In genomic region chr13:94190386-94190785, GRCm38 (mm10) we compare ENCODE assay signal across 31 mouse cellular contexts.
DNase-seq lines count a peak whose midpoint lies in the region; ATAC-seq and TF ChIP-seq lines count a peak whose summit lies in the region.
"Had no signal": no experiment of that assay in that cellular context is flagged by ENCODE, and none has a peak within 500 bp of the region (broad histone marks: within the 10 kb centered on the region; RNA-seq: fewer than 3 reads in every experiment).

No protein-coding gene starts in this region.

- no peak for DNase-seq in embryonic facial prominence, embryonic 10.5 days (ENCODE audit: low spot score)
- no peak for DNase-seq in liver, postnatal 0 days
- DNase-seq in B cell, adult 2 months, result no peak
- no peak for DNase-seq in adrenal gland, postnatal 10 days
- DNase-seq: adrenal gland, postnatal 14 days; cerebellum, adult 11 months; cerebellum, postnatal 10 days; gastrocnemius, postnatal 14 days; heart, adult 11 months; heart, postnatal 10 days; kidney, adult 9 months; kidney, postnatal 25 days; layer of hippocampus, postnatal 36 days; lung, adult 2 months; thymus, adult 18-20 months had no signal

- ATAC-seq in embryonic facial prominence, embryonic 15.5 days (ENCODE audit: insufficient number of reproducible peaks, low FRiP score, low TSS enrichment, low read depth), result no peak
- peak; percentile 74 for ATAC-seq in intestine, embryonic 15.5 days
- no peak for ATAC-seq in liver, postnatal 0 days
- ATAC-seq: activated CD4-positive, CD25-positive, alpha-beta regulatory T cell, adult 4 months; forebrain, embryonic 14.5 days; liver, embryonic 12.5 days; midbrain, embryonic 15.5 days had no signal

- peaks cover 12% of the 10 kb centered on the region for H3K79me3 ChIP-seq in C2C12 (ENCODE audit: low read depth)

- H3K4me1 ChIP-seq in embryonic facial prominence, embryonic 15.5 days, result 0 out of 2 replicates have a peak, but pooled peaks cover 13% of the 10 kb centered on the region
- peaks cover 28% of the 10 kb centered on the region for H3K4me1 ChIP-seq in embryonic facial prominence, embryonic 10.5 days
- peaks cover 9% of the 10 kb centered on the region; the same call in 1 of the 2 replicates for H3K4me1 ChIP-seq in intestine, embryonic 15.5 days (replicated peaks)
- peaks cover 36% of the 10 kb centered on the region for H3K4me1 ChIP-seq in small intestine, adult 2 months (ENCODE audit: control insufficient read depth, insufficient read depth, insufficient read length, low read length)
- H3K4me1 ChIP-seq in liver, postnatal 0 days (ENCODE audit: insufficient read depth), result no peaks in the 10 kb centered on the region
- H3K4me1 ChIP-seq: liver, embryonic 12.5 days had no signal

- H3K4me3 ChIP-seq in embryonic facial prominence, embryonic 15.5 days (replicated peaks), result no peak overlapping the region
- no peak overlapping the region for H3K4me3 ChIP-seq in embryonic facial prominence, embryonic 10.5 days
- no peak overlapping the region for H3K4me3 ChIP-seq in C2C12 (ENCODE audit: insufficient read depth, poor library complexity, severe bottlenecking)
- no peak overlapping the region for H3K4me3 ChIP-seq in intestine, embryonic 15.5 days (replicated peaks)
- no peak overlapping the region for H3K4me3 ChIP-seq in small intestine, adult 2 months (ENCODE audit: low read depth, low read length)
- H3K4me3 ChIP-seq in liver, postnatal 0 days (ENCODE audit: low read depth, low read length), result no peak overlapping the region
- H3K4me3 ChIP-seq: embryonic facial prominence, embryonic 12.5 days; erythroblast, embryonic 14.5 days; heart, embryonic 12.5 days; hindbrain, embryonic 10.5 days; limb, embryonic 13.5 days; liver, embryonic 12.5 days; midbrain, embryonic 15.5 days; neural tube, embryonic 13.5 days had no signal

- no peaks in the 10 kb centered on the region for H3K9me3 ChIP-seq in embryonic facial prominence, embryonic 15.5 days (replicated peaks)
- no peaks in the 10 kb centered on the region for H3K9me3 ChIP-seq in embryonic facial prominence, embryonic 10.5 days
- no peaks in the 10 kb centered on the region for H3K9me3 ChIP-seq in intestine, embryonic 15.5 days
- no peaks in the 10 kb centered on the region for H3K9me3 ChIP-seq in liver, postnatal 0 days (ENCODE audit: low read length)
- H3K9me3 ChIP-seq: embryonic facial prominence, embryonic 12.5 days; G1E; heart, embryonic 12.5 days; hindbrain, embryonic 10.5 days; limb, embryonic 13.5 days; liver, embryonic 12.5 days; midbrain, embryonic 15.5 days; neural tube, embryonic 13.5 days had no signal

- no peak overlapping the region for H3ac ChIP-seq in C2C12 (ENCODE audit: control insufficient read depth, insufficient read length, low read depth)

- H3K4me2 ChIP-seq in embryonic facial prominence, embryonic 15.5 days (replicated peaks), result no peak overlapping the region
- H3K4me2 ChIP-seq in intestine, embryonic 15.5 days (replicated peaks), result no peak overlapping the region
- no peak overlapping the region for H3K4me2 ChIP-seq in liver, postnatal 0 days (ENCODE audit: low read depth, low read length)
- H3K4me2 ChIP-seq: embryonic facial prominence, embryonic 12.5 days; heart, embryonic 12.5 days; limb, embryonic 13.5 days; liver, embryonic 12.5 days; midbrain, embryonic 15.5 days; neural tube, embryonic 13.5 days had no signal

- TF ChIP-seq POLR2A in small intestine, adult 2 months (IDR thresholded peaks at IDR 0.05; ENCODE audit: low read depth, low read length), result no peak

- H3K9ac ChIP-seq in embryonic facial prominence, embryonic 15.5 days, result no peak overlapping the region
- H3K9ac ChIP-seq in intestine, embryonic 15.5 days, result no peak overlapping the region
- no peak overlapping the region for H3K9ac ChIP-seq in liver, postnatal 0 days (replicated peaks)
- H3K9ac ChIP-seq: embryonic facial prominence, embryonic 12.5 days; heart, embryonic 12.5 days; limb, embryonic 13.5 days; liver, embryonic 12.5 days; midbrain, embryonic 15.5 days; neural tube, embryonic 13.5 days had no signal

- peaks cover 18% of the 10 kb centered on the region for H3K36me3 ChIP-seq in embryonic facial prominence, embryonic 15.5 days
- peaks cover 33% of the 10 kb centered on the region for H3K36me3 ChIP-seq in embryonic facial prominence, embryonic 10.5 days (replicated peaks)
- H3K36me3 ChIP-seq in C2C12 (ENCODE audit: control insufficient read depth, insufficient read depth), result peaks cover 9% of the 10 kb centered on the region
- H3K36me3 ChIP-seq in intestine, embryonic 15.5 days, result no peaks in the 10 kb centered on the region
- H3K36me3 ChIP-seq in small intestine, adult 2 months (ENCODE audit: control insufficient read depth, insufficient read depth, low read length), result no peaks in the 10 kb centered on the region
- H3K36me3 ChIP-seq in liver, postnatal 0 days (replicated peaks; ENCODE audit: insufficient read depth, low read length), result 0 out of 2 replicates have a peak, but pooled peaks cover 3% of the 10 kb centered on the region
- H3K36me3 ChIP-seq: G1E; liver, embryonic 12.5 days; midbrain, embryonic 15.5 days had no signal

- H3K27me3 ChIP-seq in embryonic facial prominence, embryonic 15.5 days, result no peaks in the 10 kb centered on the region
- H3K27me3 ChIP-seq in embryonic facial prominence, embryonic 10.5 days (replicated peaks; ENCODE audit: low read depth, poor library complexity, severe bottlenecking), result no peaks in the 10 kb centered on the region
- H3K27me3 ChIP-seq in C2C12 (ENCODE audit: control insufficient read depth, insufficient read depth, insufficient read length), result no peaks in the 10 kb centered on the region
- no peaks in the 10 kb centered on the region for H3K27me3 ChIP-seq in intestine, embryonic 15.5 days (replicated peaks)
- H3K27me3 ChIP-seq in small intestine, adult 2 months (ENCODE audit: control insufficient read depth, insufficient read depth, low read length), result no peaks in the 10 kb centered on the region
- no peaks in the 10 kb centered on the region for H3K27me3 ChIP-seq in liver, postnatal 0 days (ENCODE audit: insufficient read depth, low read length)
- H3K27me3 ChIP-seq: CH12.LX; embryonic facial prominence, embryonic 12.5 days; heart, embryonic 12.5 days; limb, embryonic 13.5 days; liver, embryonic 12.5 days; midbrain, embryonic 15.5 days; neural tube, embryonic 13.5 days had no signal

- no peak for TF ChIP-seq CTCF in C2C12 (IDR thresholded peaks at IDR 0.05; ENCODE audit: control insufficient read depth, insufficient read depth, insufficient read length)
- TF ChIP-seq CTCF in small intestine, adult 2 months (IDR thresholded peaks at IDR 0.05; ENCODE audit: extremely low read depth, insufficient read length, insufficient replicate concordance, low read depth, low read length), result no peak
- TF ChIP-seq CTCF in liver, postnatal 0 days (IDR thresholded peaks at IDR 0.05; ENCODE audit: low read depth), result no peak

- H3K27ac ChIP-seq in embryonic facial prominence, embryonic 15.5 days (replicated peaks), result 0 out of 2 replicates have a peak overlapping the region, but pooled peaks have one; percentile 28
- H3K27ac ChIP-seq in embryonic facial prominence, embryonic 10.5 days (replicated peaks), result no peak overlapping the region
- peak overlapping the region; percentile 10; the same call in 1 of the 2 replicates for H3K27ac ChIP-seq in intestine, embryonic 15.5 days
- peak overlapping the region; percentile 48 for H3K27ac ChIP-seq in small intestine, adult 2 months (ENCODE audit: insufficient read depth, low read depth, low read length)
- no peak overlapping the region for H3K27ac ChIP-seq in liver, postnatal 0 days (ENCODE audit: low read depth)
- H3K27ac ChIP-seq: embryonic facial prominence, embryonic 12.5 days; hindbrain, embryonic 10.5 days; limb, embryonic 13.5 days; liver, embryonic 12.5 days; midbrain, embryonic 15.5 days; neural tube, embryonic 13.5 days had no signal

- 87% methylated on average over 1 of the region's 1 CpGs for WGBS in embryonic facial prominence, embryonic 15.5 days
- WGBS in embryonic facial prominence, embryonic 10.5 days, result 87% methylated on average over 1 of the region's 1 CpGs
- 88% methylated on average over 1 of the region's 1 CpGs for WGBS in intestine, embryonic 15.5 days
- 81% methylated on average over 1 of the region's 1 CpGs for WGBS in small intestine, adult 2 months
- WGBS in liver, postnatal 0 days (ENCODE audit: insufficient replicate concordance), result 90% methylated on average over 1 of the region's 1 CpGs

- TF ChIP-seq EP300 in liver, postnatal 0 days (IDR thresholded peaks at IDR 0.05; ENCODE audit: low read depth), result no peak

- peaks cover 66% of the 10 kb centered on the region for H3K79me2 ChIP-seq in C2C12 (ENCODE audit: control insufficient read depth, insufficient read depth)

TF ChIP-seq in C2C12, 6 proteins besides CTCF, POLR2A, EP300 and RAD21:
- TF ChIP-seq USF1 (IDR thresholded peaks at IDR 0.05; ENCODE audit: low read depth) (no peak), MYOD1 (IDR thresholded peaks at IDR 0.05; ENCODE audit: control insufficient read depth, insufficient read length, low read depth) (peak; percentile 88), MYOG (IDR thresholded peaks at IDR 0.05; ENCODE audit: control insufficient read depth, extremely low read depth, insufficient read length) (no peak), FOSL1 (IDR thresholded peaks at IDR 0.05; ENCODE audit: insufficient read depth, low read length, poor library complexity, severe bottlenecking) (peak; percentile 50), CEBPB (IDR thresholded peaks at IDR 0.05; ENCODE audit: low read depth) (no peak)

Comparison
In these comparisons a context has a peak if more than half of its experiments do, and no peak if none do; other contexts are left out.
1. H3K27ac ChIP-seq: peak in embryonic facial prominence, embryonic 15.5 days (single experiment), intestine, embryonic 15.5 days (single experiment) and small intestine, adult 2 months (single experiment); none in embryonic facial prominence, embryonic 10.5 days (single experiment) and liver, postnatal 0 days (single experiment).